Mouse (Mus musculus) mesoderm, embryonic 11.5 days (tissue): ENCODE data around the gene Zdhhc15.
"Not testable (repeated sequence)": the region's sequence is repeated elsewhere in the genome, so short reads cannot be mapped to it uniquely, and the experiment has no call there.

Source experiments
- DNase-seq: peaks from one replicate; pipeline ENCODE4 v3.0.0-alpha.2; 2012; ENCODE audit warnings: low read depth, low spot score

Zdhhc15 gene

GRCm38 (mm10) chrX:104670757-104671549, at the start of gene Zdhhc15:
Gene Zdhhc15 (minus strand): TSS chrX:104671064.
- peak; percentile 63 for DNase-seq

GRCm38 (mm10) chrX:104707935-104708334, 37.1 kb upstream of the Zdhhc15 start:
- DNase-seq = no peak

GRCm38 (mm10) chrX:104669850-104670756, 761 bp downstream of the Zdhhc15 start:
- DNase-seq = no peak

GRCm38 (mm10) chrX:104656976-104657375, 13.9 kb downstream of the Zdhhc15 start:
- no peak for DNase-seq

- no peak for DNase-seq
Measured at GRCm38 (mm10) chrX:104612531-104612930, 58.3 kb downstream of the Zdhhc15 start.

- not testable (repeated sequence) for DNase-seq
Measured at GRCm38 (mm10) chrX:104603738-104604430, 67.0 kb downstream of the Zdhhc15 start.

GRCm38 (mm10) chrX:104602168-104602859, 68.5 kb downstream of the Zdhhc15 start:
- DNase-seq = not testable (repeated sequence)

- DNase-seq = no peak
Measured at GRCm38 (mm10) chrX:104573946-104574345, 96.9 kb downstream of the Zdhhc15 start.

- DNase-seq = no peak
Measured at GRCm38 (mm10) chrX:104567497-104567896, 103.4 kb downstream of the Zdhhc15 start.

GRCm38 (mm10) chrX:104545283-104545682, 125.6 kb downstream of the Zdhhc15 start:
- no peak for DNase-seq

GRCm38 (mm10) chrX:104543919-104544595, 126.8 kb downstream of the Zdhhc15 start:
- DNase-seq = no peak

GRCm38 (mm10) chrX:104542635-104543034, 128.2 kb downstream of the Zdhhc15 start:
- DNase-seq = no peak

- DNase-seq = no peak
Measured at GRCm38 (mm10) chrX:104501765-104502164, 169.1 kb downstream of the Zdhhc15 start.

- DNase-seq = no peak
Measured at GRCm38 (mm10) chrX:104489626-104490355, 181.1 kb downstream of the Zdhhc15 start.

GRCm38 (mm10) chrX:104488870-104489467, 181.9 kb downstream of the Zdhhc15 start:
- no peak for DNase-seq

GRCm38 (mm10) chrX:104488036-104488435, 182.8 kb downstream of the Zdhhc15 start:
- no peak for DNase-seq
